Comparison of ENCODE assay signal across 8 mouse cellular contexts in the genomic region with DNA sequence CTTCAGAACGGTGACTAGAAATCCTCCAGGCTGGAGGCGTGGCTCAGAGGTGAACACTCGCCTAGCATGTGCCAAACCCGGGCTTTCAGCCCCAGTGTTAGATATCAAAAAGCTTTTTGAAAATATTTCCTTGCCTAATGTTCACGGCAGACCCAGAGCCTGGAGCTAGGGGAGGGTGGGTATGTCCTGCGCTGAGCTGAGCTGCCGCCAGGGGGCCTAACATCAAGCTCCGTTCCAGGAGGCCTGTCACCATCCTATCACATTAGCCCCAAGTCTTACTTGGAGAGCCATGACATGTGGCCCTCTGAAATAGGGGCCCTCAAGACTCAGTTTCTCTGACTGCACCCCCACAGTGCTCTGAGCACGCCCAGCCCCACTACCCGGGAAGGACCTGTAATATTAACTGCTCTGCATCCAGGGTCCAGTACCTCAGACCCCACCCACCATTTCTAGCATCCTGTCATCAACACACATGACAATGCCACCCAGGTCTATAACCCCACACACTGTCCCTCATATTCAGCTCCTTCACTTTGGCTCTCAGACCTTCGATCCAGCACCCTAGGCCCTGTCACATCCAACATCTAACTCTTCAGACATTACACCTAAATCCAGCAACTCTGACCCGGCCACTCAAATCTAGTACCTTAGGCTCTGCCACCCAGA. TPM values are rescaled to one million over a fixed set of nuclear protein-coding genes. Genes with fewer than 3 reads are reported as not detected.
DNase-seq lines count a peak whose midpoint lies in the region; ATAC-seq and TF ChIP-seq lines count a peak whose summit lies in the region.

No protein-coding gene starts in this region.

- H3K4me2 ChIP-seq in heart, postnatal 0 days (ENCODE audit: low read depth, low read length), result peak overlapping the region; percentile 95
- peak overlapping the region; percentile 84 for H3K4me2 ChIP-seq in liver, postnatal 0 days (ENCODE audit: low read depth, low read length)
- peak overlapping the region; percentile 98 for H3K4me2 ChIP-seq in neural tube, embryonic 13.5 days

- H3K4me1 ChIP-seq in MEL (ENCODE audit: control insufficient read depth in 1 of 2, insufficient read depth in 2 of 2, low read length in 2 of 2), result peaks cover 0 to 5% of the 10 kb centered on the region in 2 experiments; a peak in 1 of 4 replicates
- peaks cover 30% of the 10 kb centered on the region for H3K4me1 ChIP-seq in forebrain, embryonic 10.5 days
- peaks cover 5% of the 10 kb centered on the region; the same call in 1 of the 2 replicates for H3K4me1 ChIP-seq in heart, postnatal 0 days (ENCODE audit: control insufficient read depth, insufficient read depth)
- peaks cover 20% of the 10 kb centered on the region for H3K4me1 ChIP-seq in liver, postnatal 0 days (ENCODE audit: insufficient read depth)
- H3K4me1 ChIP-seq in neural tube, embryonic 13.5 days (replicated peaks), result peaks cover 25% of the 10 kb centered on the region
- peaks cover 14% of the 10 kb centered on the region for H3K4me1 ChIP-seq in thymus, adult 2 months (replicated peaks; ENCODE audit: control insufficient read depth, insufficient read depth, low read length)

- peak; percentile 85 to 92 (median 87) for TF ChIP-seq CTCF in MEL (IDR thresholded peaks at IDR 0.05 in 2 of 3, conservative IDR thresholded peaks at IDR 0.05 in 1 of 3; ENCODE audit: control insufficient read depth in 1 of 3, insufficient read depth in 1 of 3, low read depth in 2 of 3, low read length in 3 of 3, poor library complexity in 1 of 3, severe bottlenecking in 1 of 3)
- TF ChIP-seq CTCF in heart, postnatal 0 days (IDR thresholded peaks at IDR 0.05; ENCODE audit: low read depth), result peak; percentile 76
- peak; percentile 92 for TF ChIP-seq CTCF in liver, postnatal 0 days (IDR thresholded peaks at IDR 0.05; ENCODE audit: low read depth)
- TF ChIP-seq CTCF in thymus, adult 2 months (IDR thresholded peaks at IDR 0.05; ENCODE audit: borderline replicate concordance, control insufficient read depth, extremely low read depth, insufficient read depth, low read length, poor library complexity), result peak; percentile 90; the same call in 1 of the 2 replicates

- peak; percentile 72 for ATAC-seq in heart, postnatal 0 days (ENCODE audit: insufficient read depth, low read depth)
- peak; percentile 80 for ATAC-seq in liver, postnatal 0 days
- ATAC-seq in neural tube, embryonic 13.5 days (ENCODE audit: low read depth), result peak; percentile 66

- WGBS in forebrain, embryonic 10.5 days, result 11% methylated on average over 12 of the region's 12 CpGs
- 7% methylated on average over 12 of the region's 12 CpGs for WGBS in heart, postnatal 0 days
- 8% methylated on average over 12 of the region's 12 CpGs for WGBS in liver, postnatal 0 days (ENCODE audit: insufficient replicate concordance)
- WGBS in neural tube, embryonic 13.5 days, result 8% methylated on average over 12 of the region's 12 CpGs
- 7% methylated on average over 12 of the region's 12 CpGs for WGBS in thymus, adult 2 months

- peak; percentile 36 for TF ChIP-seq RAD21 in MEL (IDR thresholded peaks at IDR 0.05; ENCODE audit: low read depth, low read length)

- no peak; a peak in 1 of 4 replicates for TF ChIP-seq POLR2A in MEL (IDR thresholded peaks at IDR 0.05; ENCODE audit: control insufficient read depth in 1 of 2, insufficient read depth in 1 of 2, low read depth in 1 of 2, low read length in 2 of 2, poor library complexity in 1 of 2)
- TF ChIP-seq POLR2A in thymus, adult 2 months (IDR thresholded peaks at IDR 0.05; ENCODE audit: control insufficient read depth, extremely low read depth, insufficient read depth, low read length, poor library complexity), result no peak

- H3K27ac ChIP-seq in MEL (ENCODE audit: control insufficient read depth, low read depth, low read length), result peak overlapping the region; percentile 22; the same call in 1 of the 2 replicates
- peak overlapping the region; percentile 92 for H3K27ac ChIP-seq in forebrain, embryonic 10.5 days
- peak overlapping the region; percentile 79 for H3K27ac ChIP-seq in heart, postnatal 0 days (ENCODE audit: low read depth)
- H3K27ac ChIP-seq in liver, postnatal 0 days (ENCODE audit: low read depth), result peak overlapping the region; percentile 77
- H3K27ac ChIP-seq in neural tube, embryonic 13.5 days (replicated peaks), result peak overlapping the region; percentile 82; the same call in 1 of the 2 replicates
- H3K27ac ChIP-seq in thymus, adult 2 months (ENCODE audit: control insufficient read depth, insufficient read depth, low read length), result no peak overlapping the region

- no peaks in the 10 kb centered on the region; a peak in 2 of 4 replicates for H3K36me3 ChIP-seq in MEL (ENCODE audit: control insufficient read depth in 1 of 2, insufficient read depth in 2 of 2, low read length in 2 of 2)
- H3K36me3 ChIP-seq in forebrain, embryonic 10.5 days (replicated peaks), result peaks cover 39% of the 10 kb centered on the region
- H3K36me3 ChIP-seq in heart, postnatal 0 days (replicated peaks; ENCODE audit: control insufficient read depth, insufficient read depth, low read length), result peaks cover 32% of the 10 kb centered on the region
- peaks cover 30% of the 10 kb centered on the region for H3K36me3 ChIP-seq in liver, postnatal 0 days (replicated peaks; ENCODE audit: insufficient read depth, low read length)
- peaks cover 35% of the 10 kb centered on the region for H3K36me3 ChIP-seq in neural tube, embryonic 13.5 days
- H3K36me3 ChIP-seq in thymus, adult 2 months (ENCODE audit: control insufficient read depth, insufficient read depth, low read length), result peaks cover 13% of the 10 kb centered on the region

- TF ChIP-seq EP300 in MEL (IDR thresholded peaks at IDR 0.05; ENCODE audit: low read depth in 1 of 2, low read length in 2 of 2), result no peak
- no peak for TF ChIP-seq EP300 in heart, postnatal 0 days (IDR thresholded peaks at IDR 0.05; ENCODE audit: low read depth)
- TF ChIP-seq EP300 in liver, postnatal 0 days (IDR thresholded peaks at IDR 0.05; ENCODE audit: low read depth), result no peak

- no peaks in the 10 kb centered on the region for H3K27me3 ChIP-seq in MEL (ENCODE audit: control insufficient read depth in 1 of 2, insufficient read depth in 2 of 2, low read length in 2 of 2)
- H3K27me3 ChIP-seq in forebrain, embryonic 10.5 days (ENCODE audit: poor library complexity, severe bottlenecking), result peaks cover 12% of the 10 kb centered on the region; the same call in 1 of the 2 replicates
- no peaks in the 10 kb centered on the region for H3K27me3 ChIP-seq in heart, postnatal 0 days (ENCODE audit: control insufficient read depth, insufficient read depth, low read length)
- no peaks in the 10 kb centered on the region for H3K27me3 ChIP-seq in liver, postnatal 0 days (ENCODE audit: insufficient read depth, low read length)
- H3K27me3 ChIP-seq in neural tube, embryonic 13.5 days, result no peaks in the 10 kb centered on the region
- no peaks in the 10 kb centered on the region for H3K27me3 ChIP-seq in thymus, adult 2 months (ENCODE audit: control insufficient read depth, insufficient read depth, low read length)

- H3K9me3 ChIP-seq in MEL (replicated peaks; ENCODE audit: insufficient read depth, low read length), result no peaks in the 10 kb centered on the region
- H3K9me3 ChIP-seq in forebrain, embryonic 10.5 days, result no peaks in the 10 kb centered on the region
- H3K9me3 ChIP-seq in heart, postnatal 0 days (replicated peaks; ENCODE audit: control insufficient read depth, low read length), result no peaks in the 10 kb centered on the region
- no peaks in the 10 kb centered on the region for H3K9me3 ChIP-seq in liver, postnatal 0 days (ENCODE audit: low read length)
- no peaks in the 10 kb centered on the region for H3K9me3 ChIP-seq in neural tube, embryonic 13.5 days

- peaks cover 17% of the 10 kb centered on the region for H3K79me2 ChIP-seq in MEL (ENCODE audit: control insufficient read depth, insufficient read depth, low read length, poor library complexity)

- H3K9ac ChIP-seq in MEL (ENCODE audit: control insufficient read depth, low read depth, low read length, poor library complexity, severe bottlenecking), result peak overlapping the region; percentile 72
- peak overlapping the region; percentile 79 for H3K9ac ChIP-seq in heart, postnatal 0 days (replicated peaks; ENCODE audit: low read depth, low read length)
- H3K9ac ChIP-seq in liver, postnatal 0 days (replicated peaks), result peak overlapping the region; percentile 88
- H3K9ac ChIP-seq in neural tube, embryonic 13.5 days, result peak overlapping the region; percentile 94

- DNase-seq in MEL (ENCODE audit: low read depth, low spot score), result peak; percentile 94
- DNase-seq in c-Kit-positive CD71-positive TER-119-negative erythroid progenitor cells, embryonic 14.5 days (ENCODE audit: low read depth), result peak; percentile 79
- peak; percentile 77 for DNase-seq in forebrain, embryonic 10.5 days (ENCODE audit: extremely low spot score, low spot score)
- peak; percentile 86 for DNase-seq in heart, postnatal 0 days (ENCODE audit: low spot score)
- DNase-seq in kidney, postnatal 36 days, result peak; percentile 75 to 90
- DNase-seq in liver, postnatal 0 days, result peak; percentile 89
- DNase-seq in thymus, adult 2 months, result peak; percentile 76

- peak overlapping the region; percentile 68 to 90 for H3K4me3 ChIP-seq in MEL (ENCODE audit: control insufficient read depth in 1 of 2, insufficient read depth in 1 of 2, low read depth in 2 of 2, low read length in 2 of 2)
- H3K4me3 ChIP-seq in forebrain, embryonic 10.5 days, result peak overlapping the region; percentile 90
- peak overlapping the region; percentile 68 for H3K4me3 ChIP-seq in heart, postnatal 0 days (ENCODE audit: low read depth, low read length)
- peak overlapping the region; percentile 86 for H3K4me3 ChIP-seq in liver, postnatal 0 days (ENCODE audit: low read depth, low read length)
- H3K4me3 ChIP-seq in neural tube, embryonic 13.5 days, result peak overlapping the region; percentile 86
- H3K4me3 ChIP-seq in thymus, adult 2 months (ENCODE audit: control insufficient read depth, insufficient read depth, low read length), result peak overlapping the region; percentile 91

RNA-seq across cellular contexts. Expression of a gene that starts 7.1 kb away (rescaled TPM):
- 49.1 and 53.0 TPM in 2 replicates for total RNA-seq in MEL (2012; rRNA removed)
- polyA plus RNA-seq in MEL (2012; ENCODE audit: insufficient read depth in 1 of 2, insufficient read length in 2 of 2, low read depth in 1 of 2, low replicate concordance in 2 of 2, missing spikeins in 1 of 2), result 10 to 100 TPM in 1 of 2 experiments, not detected in 1; 73.2 TPM
- 119 and 120 TPM in 2 replicates for polyA plus RNA-seq in forebrain, embryonic 10.5 days (2016; fragmentation: Nextera tagmentation; extraction: Ambion mirVana)
- 120 and 123 TPM in 2 replicates for total RNA-seq in heart, postnatal 0 days (2014; rRNA removed; ENCODE audit: low replicate concordance)
- polyA plus RNA-seq in heart, postnatal 0 days (2015; fragmentation: Nextera tagmentation; extraction: Ambion mirVana), result 88.6 and 97.6 TPM in 2 replicates
- polyA plus RNA-seq in liver, postnatal 0 days (2015; fragmentation: Nextera tagmentation; extraction: Ambion mirVana), result 34.4 and 37.1 TPM in 2 replicates
- polyA plus RNA-seq in neural tube, embryonic 13.5 days (2015; fragmentation: Nextera tagmentation; extraction: Ambion mirVana), result 113 and 120 TPM in 2 replicates
- 84.7 and 99.2 TPM in 2 replicates for polyA plus RNA-seq in thymus, adult 2 months (2012; rRNA removed)

RNA-seq across cellular contexts. Expression of a gene that starts 8.3 kb away (rescaled TPM):
- not detected in 2 replicates for total RNA-seq in MEL (2012; rRNA removed)
- polyA plus RNA-seq in MEL (2012; ENCODE audit: insufficient read depth in 1 of 2, insufficient read length in 2 of 2, low read depth in 1 of 2, low replicate concordance in 2 of 2, missing spikeins in 1 of 2), result not detected
- polyA plus RNA-seq in forebrain, embryonic 10.5 days (2016; fragmentation: Nextera tagmentation; extraction: Ambion mirVana), result not detected in 2 replicates
- not detected in 2 replicates for total RNA-seq in heart, postnatal 0 days (2014; rRNA removed; ENCODE audit: low replicate concordance)
- not detected in 2 replicates for polyA plus RNA-seq in heart, postnatal 0 days (2015; fragmentation: Nextera tagmentation; extraction: Ambion mirVana)
- not detected in 2 replicates for polyA plus RNA-seq in liver, postnatal 0 days (2015; fragmentation: Nextera tagmentation; extraction: Ambion mirVana)
- not detected in 2 replicates for polyA plus RNA-seq in neural tube, embryonic 13.5 days (2015; fragmentation: Nextera tagmentation; extraction: Ambion mirVana)
- polyA plus RNA-seq in thymus, adult 2 months (2012; rRNA removed), result 0.20 and 1.2 TPM in 2 replicates

RNA-seq across cellular contexts. Expression of a gene that starts 18.7 kb away (rescaled TPM):
- total RNA-seq in MEL (2012; rRNA removed), result 38.3 and 52.9 TPM in 2 replicates
- polyA plus RNA-seq in MEL (2012; ENCODE audit: insufficient read depth in 1 of 2, insufficient read length in 2 of 2, low read depth in 1 of 2, low replicate concordance in 2 of 2, missing spikeins in 1 of 2), result 10 to 100 TPM in 1 of 2 experiments, not detected in 1; 59.8 TPM
- polyA plus RNA-seq in forebrain, embryonic 10.5 days (2016; fragmentation: Nextera tagmentation; extraction: Ambion mirVana), result 0.27 and 0.49 TPM in 2 replicates
- total RNA-seq in heart, postnatal 0 days (2014; rRNA removed; ENCODE audit: low replicate concordance), result 0.53 and 1.5 TPM in 2 replicates
- polyA plus RNA-seq in heart, postnatal 0 days (2015; fragmentation: Nextera tagmentation; extraction: Ambion mirVana), result 0.84 and 1.00 TPM in 2 replicates
- polyA plus RNA-seq in liver, postnatal 0 days (2015; fragmentation: Nextera tagmentation; extraction: Ambion mirVana), result 3.7 and 4.3 TPM in 2 replicates
- 51.5 and 66.3 TPM in 2 replicates for polyA plus RNA-seq in neural tube, embryonic 13.5 days (2015; fragmentation: Nextera tagmentation; extraction: Ambion mirVana)
- polyA plus RNA-seq in thymus, adult 2 months (2012; rRNA removed), result 13.1 and 15.5 TPM in 2 replicates

RNA-seq across cellular contexts. Expression of a gene that starts 33.3 kb away (rescaled TPM):
- total RNA-seq in MEL (2012; rRNA removed), result 0.92 and 2.1 TPM in 2 replicates
- 1 to 10 TPM in 1 of 2 experiments, not detected in 1; 4.5 TPM for polyA plus RNA-seq in MEL (2012; ENCODE audit: insufficient read depth in 1 of 2, insufficient read length in 2 of 2, low read depth in 1 of 2, low replicate concordance in 2 of 2, missing spikeins in 1 of 2)
- polyA plus RNA-seq in forebrain, embryonic 10.5 days (2016; fragmentation: Nextera tagmentation; extraction: Ambion mirVana), result 1.6 and 1.8 TPM in 2 replicates
- 38.2 and 39.1 TPM in 2 replicates for total RNA-seq in heart, postnatal 0 days (2014; rRNA removed; ENCODE audit: low replicate concordance)
- polyA plus RNA-seq in heart, postnatal 0 days (2015; fragmentation: Nextera tagmentation; extraction: Ambion mirVana), result 23.0 and 23.7 TPM in 2 replicates
- polyA plus RNA-seq in liver, postnatal 0 days (2015; fragmentation: Nextera tagmentation; extraction: Ambion mirVana), result 14.5 and 14.7 TPM in 2 replicates
- polyA plus RNA-seq in neural tube, embryonic 13.5 days (2015; fragmentation: Nextera tagmentation; extraction: Ambion mirVana), result 1.8 and 1.9 TPM in 2 replicates
- 33.9 and 40.1 TPM in 2 replicates for polyA plus RNA-seq in thymus, adult 2 months (2012; rRNA removed)
